Mouse (Mus musculus): ENCODE results near the gene Igsf8.

GRCm38 (mm10) chr1:172243547-172244205, 17.8 kb upstream of the Igsf8 start:
- no peak for TF ChIP-seq CTCF (IDR thresholded peaks at IDR 0.05; ENCODE audit: borderline replicate concordance, control insufficient read depth, extremely low read depth, insufficient read depth, low read length, poor library complexity)
- TF ChIP-seq POLR2A (IDR thresholded peaks at IDR 0.05; ENCODE audit: control insufficient read depth, extremely low read depth, insufficient read depth, low read length, poor library complexity): no peak
